Mouse (Mus musculus) erythroblast, embryonic 14.5 days (primary cell): ENCODE data around the gene Rpl13.

Experiments used
- GATA1 ChIP-seq: IDR thresholded peaks from 2 replicates; pipeline ENCODE4 v1.6.1; 2012; ENCODE audit warnings: low read length, inconsistent platforms, mixed read lengths
- TAL1 ChIP-seq: IDR thresholded peaks from 3 replicates; pipeline ENCODE4 v1.6.1; 2012; ENCODE audit warnings: low read length, inconsistent platforms, mixed read lengths

GRCm38 (mm10) chr8:123104046-123104767 is 2.1 kb downstream of the Rpl13 start:
- TF ChIP-seq TAL1 (no peak), GATA1 (no peak)
